Mouse (Mus musculus): Measurements from ENCODE around the gene Angel1.

Angel1 gene

GRCm38 (mm10) chr12:86678591-86679545 is 47.4 kb downstream of the Angel1 start, which contains the start of gene Vash1:
Gene Vash1, plus strand, starts transcription at chr12:86678700.
- DNase-seq (ENCODE audit: low spot score): no peak

- DNase-seq (ENCODE audit: low spot score): no peak
Measured at GRCm38 (mm10) chr12:86672507-86672906, 53.8 kb downstream of the Angel1 start.

- no peak for DNase-seq (ENCODE audit: low spot score)
Measured at GRCm38 (mm10) chr12:86672105-86672504, 54.2 kb downstream of the Angel1 start.

- DNase-seq (ENCODE audit: low spot score): no peak
Measured at GRCm38 (mm10) chr12:86668404-86668803, 57.9 kb downstream of the Angel1 start.

GRCm38 (mm10) chr12:86665656-86666055 is 60.6 kb downstream of the Angel1 start:
- no peak for DNase-seq (ENCODE audit: low spot score)

GRCm38 (mm10) chr12:86660466-86660865 is 65.8 kb downstream of the Angel1 start:
- no peak for DNase-seq (ENCODE audit: low spot score)

GRCm38 (mm10) chr12:86659447-86659968 is 66.8 kb downstream of the Angel1 start:
- DNase-seq (ENCODE audit: low spot score): no peak

GRCm38 (mm10) chr12:86652570-86653041 is 73.7 kb downstream of the Angel1 start:
- DNase-seq (ENCODE audit: low spot score): peak; percentile 70

- no peak for DNase-seq (ENCODE audit: low spot score)
Measured at GRCm38 (mm10) chr12:86651301-86651860, 74.9 kb downstream of the Angel1 start.
